Mouse (Mus musculus): ENCODE measurements at regions not wholly inside any gene's neighbourhood (a gene's known extent, or its start where the extent isn't known, plus 50 kb on each side); places are given as distances from the start of the nearest gene placed in this dataset.

- H3K27me3 ChIP-seq (ENCODE audit: control insufficient read depth, insufficient read depth, low read length), result no peaks in the 10 kb centered on the region
- no peak overlapping the region for H3K4me2 ChIP-seq (replicated peaks; ENCODE audit: low read depth, low read length)
- H3K9me3 ChIP-seq (ENCODE audit: control insufficient read depth, low read length), result no peaks in the 10 kb centered on the region
- H3K36me3 ChIP-seq (ENCODE audit: control insufficient read depth, insufficient read depth, low read length), result no peaks in the 10 kb centered on the region
- WGBS, result 66% methylated on average over 4 of the region's 4 CpGs
- ATAC-seq (ENCODE audit: low FRiP score) (no peak), DNase-seq (ENCODE audit: low spot score) (no peak)
- no peak overlapping the region for H3K9ac ChIP-seq (ENCODE audit: low read depth, low read length)
- no peaks in the 10 kb centered on the region for H3K4me1 ChIP-seq (replicated peaks; ENCODE audit: control insufficient read depth, insufficient read depth, low read length)
- H3K4me3 ChIP-seq (ENCODE audit: low read depth, low read length), result no peak overlapping the region
- H3K27ac ChIP-seq (ENCODE audit: low read depth, low read length), result no peak overlapping the region
Measured at GRCm38 (mm10) chr19:25856344-25856743, 184.1 kb downstream of the Dmrt2 start.

DNA sequence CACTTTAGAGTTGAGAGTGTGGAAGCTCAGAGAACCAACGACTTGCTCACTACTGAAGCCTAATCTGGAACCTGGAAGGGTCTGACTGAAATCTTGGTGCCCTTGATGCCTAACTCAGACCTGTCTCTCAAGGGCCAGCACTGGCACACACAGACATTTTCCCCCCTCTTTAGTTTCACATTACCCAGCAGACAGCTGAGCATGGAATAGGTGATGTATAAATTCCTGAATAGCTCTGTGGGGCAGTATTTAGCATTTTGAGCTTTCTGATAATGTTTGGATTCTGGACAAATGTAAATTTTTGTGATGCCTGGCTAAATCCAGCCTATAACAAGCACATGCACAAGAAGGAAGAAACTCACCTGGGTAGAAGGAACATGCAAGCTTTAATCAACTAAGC lies 191.1 kb downstream of the Dmrt2 start:
- Histone ChIP-seq H3K4me2 (replicated peaks; ENCODE audit: low read depth, low read length) (no peak overlapping the region), H3K4me3 (ENCODE audit: low read depth, low read length) (no peak overlapping the region), H3K9ac (ENCODE audit: low read depth, low read length) (no peak overlapping the region), H3K27me3 (ENCODE audit: control insufficient read depth, insufficient read depth, low read length) (no peaks in the 10 kb centered on the region), H3K9me3 (ENCODE audit: control insufficient read depth, low read length) (no peaks in the 10 kb centered on the region), H3K27ac (ENCODE audit: low read depth, low read length) (no peak overlapping the region), H3K4me1 (replicated peaks; ENCODE audit: control insufficient read depth, insufficient read depth, low read length) (no peaks in the 10 kb centered on the region), H3K36me3 (ENCODE audit: control insufficient read depth, insufficient read depth, low read length) (no peaks in the 10 kb centered on the region)
- ATAC-seq (ENCODE audit: low FRiP score), result no peak
- 55% methylated on average over 1 of the region's 1 CpGs for WGBS
- no peak for DNase-seq (ENCODE audit: low spot score)

DNA sequence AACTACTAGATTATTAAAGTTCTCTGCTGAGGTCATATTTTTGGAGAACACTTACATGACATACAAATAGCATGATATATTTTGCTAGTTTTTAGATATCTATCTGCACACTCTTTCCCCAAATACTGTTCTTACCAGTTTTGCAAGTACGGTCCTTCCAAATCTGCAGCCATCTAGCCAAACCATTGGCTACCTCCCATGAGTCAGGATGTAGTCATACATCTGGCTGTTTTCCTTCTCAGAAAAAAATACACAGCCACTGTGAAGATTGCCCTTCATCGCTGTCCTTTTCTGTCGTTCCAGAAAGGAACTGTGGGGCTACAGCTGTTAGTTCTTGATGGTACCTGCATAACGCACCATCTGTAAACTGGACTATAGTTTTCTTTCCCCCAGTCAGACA lies 234.5 kb downstream of the Dmrt2 start:
- Histone ChIP-seq H3K4me3 (ENCODE audit: low read depth, low read length) (no peak overlapping the region), H3K4me2 (replicated peaks; ENCODE audit: low read depth, low read length) (no peak overlapping the region), H3K9ac (ENCODE audit: low read depth, low read length) (no peak overlapping the region), H3K9me3 (ENCODE audit: control insufficient read depth, low read length) (no peaks in the 10 kb centered on the region), H3K27ac (ENCODE audit: low read depth, low read length) (no peak overlapping the region), H3K36me3 (ENCODE audit: control insufficient read depth, insufficient read depth, low read length) (no peaks in the 10 kb centered on the region), H3K27me3 (ENCODE audit: control insufficient read depth, insufficient read depth, low read length) (no peaks in the 10 kb centered on the region), H3K4me1 (replicated peaks; ENCODE audit: control insufficient read depth, insufficient read depth, low read length) (no peaks in the 10 kb centered on the region)
- DNase-seq (ENCODE audit: low spot score) (no peak), ATAC-seq (ENCODE audit: low FRiP score) (no peak)
- 94% methylated on average over 4 of the region's 4 CpGs for WGBS

GRCm38 (mm10) chr19:25922052-25922451 lies 249.8 kb downstream of the Dmrt2 start:
- ATAC-seq (ENCODE audit: low FRiP score) (no peak), DNase-seq (ENCODE audit: low spot score) (no peak)
- H3K4me1 ChIP-seq (replicated peaks; ENCODE audit: control insufficient read depth, insufficient read depth, low read length), result no peaks in the 10 kb centered on the region; the same call in 1 of the 2 replicates
- no peak overlapping the region for H3K4me3 ChIP-seq (ENCODE audit: low read depth, low read length)
- H3K36me3 ChIP-seq (ENCODE audit: control insufficient read depth, insufficient read depth, low read length), result no peaks in the 10 kb centered on the region
- H3K27me3 ChIP-seq (ENCODE audit: control insufficient read depth, insufficient read depth, low read length), result no peaks in the 10 kb centered on the region
- no peak overlapping the region for H3K27ac ChIP-seq (ENCODE audit: low read depth, low read length)
- H3K4me2 ChIP-seq (replicated peaks; ENCODE audit: low read depth, low read length), result no peak overlapping the region
- no peaks in the 10 kb centered on the region for H3K9me3 ChIP-seq (ENCODE audit: control insufficient read depth, low read length)
- no peak overlapping the region for H3K9ac ChIP-seq (ENCODE audit: low read depth, low read length)

DNA sequence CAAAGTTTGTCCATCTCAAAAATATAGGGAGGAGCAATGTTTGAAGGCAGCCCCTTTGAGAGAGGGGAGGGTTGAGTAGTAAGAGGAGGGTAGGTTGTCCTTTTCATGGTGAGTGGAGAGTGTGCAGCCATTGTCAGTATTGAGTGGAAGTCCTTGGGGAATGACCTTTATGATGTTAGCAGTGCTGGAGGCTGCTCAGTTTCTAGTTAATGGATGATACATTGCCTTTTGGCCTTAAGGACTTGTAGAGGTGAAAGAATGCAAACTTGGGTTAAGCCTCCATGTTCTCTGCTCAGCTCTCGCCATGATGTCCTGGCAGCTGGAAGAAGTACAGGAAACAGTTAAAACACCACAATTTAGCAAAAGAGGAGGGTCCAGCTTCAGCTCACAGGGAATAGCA lies 250.6 kb downstream of the Dmrt2 start:
- ATAC-seq (ENCODE audit: low FRiP score), result no peak
- H3K27ac ChIP-seq (ENCODE audit: low read depth, low read length), result no peak overlapping the region
- DNase-seq (ENCODE audit: low spot score), result no peak
- no peak overlapping the region for H3K4me3 ChIP-seq (ENCODE audit: low read depth, low read length)
- no peaks in the 10 kb centered on the region for H3K27me3 ChIP-seq (ENCODE audit: control insufficient read depth, insufficient read depth, low read length)
- no peaks in the 10 kb centered on the region for H3K9me3 ChIP-seq (ENCODE audit: control insufficient read depth, low read length)
- H3K36me3 ChIP-seq (ENCODE audit: control insufficient read depth, insufficient read depth, low read length), result no peaks in the 10 kb centered on the region
- no peak overlapping the region for H3K9ac ChIP-seq (ENCODE audit: low read depth, low read length)
- no peak overlapping the region for H3K4me2 ChIP-seq (replicated peaks; ENCODE audit: low read depth, low read length)
- no peaks in the 10 kb centered on the region; the same call in 1 of the 2 replicates for H3K4me1 ChIP-seq (replicated peaks; ENCODE audit: control insufficient read depth, insufficient read depth, low read length)
- 90% methylated on average over 1 of the region's 1 CpGs for WGBS

- peak; percentile 23 for DNase-seq (ENCODE audit: low spot score)
- no peak overlapping the region for H3K4me2 ChIP-seq (replicated peaks; ENCODE audit: low read depth, low read length)
- no peaks in the 10 kb centered on the region for H3K27me3 ChIP-seq (ENCODE audit: control insufficient read depth, insufficient read depth, low read length)
- WGBS, result 41% methylated on average over 10 of the region's 10 CpGs
- H3K9ac ChIP-seq (ENCODE audit: low read depth, low read length), result no peak overlapping the region
- H3K4me1 ChIP-seq (replicated peaks; ENCODE audit: control insufficient read depth, insufficient read depth, low read length), result no peaks in the 10 kb centered on the region; the same call in 1 of the 2 replicates
- peak; percentile 40 for ATAC-seq (ENCODE audit: low FRiP score)
- no peak overlapping the region for H3K27ac ChIP-seq (ENCODE audit: low read depth, low read length)
- no peaks in the 10 kb centered on the region for H3K36me3 ChIP-seq (ENCODE audit: control insufficient read depth, insufficient read depth, low read length)
- H3K9me3 ChIP-seq (ENCODE audit: control insufficient read depth, low read length), result no peaks in the 10 kb centered on the region
- no peak overlapping the region for H3K4me3 ChIP-seq (ENCODE audit: low read depth, low read length)
Measured at GRCm38 (mm10) chr19:25923727-25924384, 251.6 kb downstream of the Dmrt2 start.

- Histone ChIP-seq H3K9me3 (ENCODE audit: control insufficient read depth, low read length) (no peaks in the 10 kb centered on the region), H3K27me3 (ENCODE audit: control insufficient read depth, insufficient read depth, low read length) (no peaks in the 10 kb centered on the region), H3K27ac (ENCODE audit: low read depth, low read length) (no peak overlapping the region), H3K36me3 (ENCODE audit: control insufficient read depth, insufficient read depth, low read length) (no peaks in the 10 kb centered on the region), H3K4me1 (replicated peaks; ENCODE audit: control insufficient read depth, insufficient read depth, low read length) (no peaks in the 10 kb centered on the region; the same call in 1 of the 2 replicates), H3K4me3 (ENCODE audit: low read depth, low read length) (no peak overlapping the region), H3K4me2 (replicated peaks; ENCODE audit: low read depth, low read length) (no peak overlapping the region), H3K9ac (ENCODE audit: low read depth, low read length) (no peak overlapping the region)
- DNase-seq (ENCODE audit: low spot score) (no peak), ATAC-seq (ENCODE audit: low FRiP score) (no peak)
- WGBS, result 57% methylated on average over 5 of the region's 5 CpGs
Measured at GRCm38 (mm10) chr19:25924385-25924769, 252.2 kb downstream of the Dmrt2 start.

- Histone ChIP-seq H3K27ac (ENCODE audit: low read depth, low read length) (no peak overlapping the region), H3K4me3 (ENCODE audit: low read depth, low read length) (no peak overlapping the region), H3K27me3 (ENCODE audit: control insufficient read depth, insufficient read depth, low read length) (no peaks in the 10 kb centered on the region), H3K4me1 (replicated peaks; ENCODE audit: control insufficient read depth, insufficient read depth, low read length) (no peaks in the 10 kb centered on the region; the same call in 1 of the 2 replicates), H3K9ac (ENCODE audit: low read depth, low read length) (no peak overlapping the region), H3K9me3 (ENCODE audit: control insufficient read depth, low read length) (no peaks in the 10 kb centered on the region), H3K36me3 (ENCODE audit: control insufficient read depth, insufficient read depth, low read length) (no peaks in the 10 kb centered on the region), H3K4me2 (replicated peaks; ENCODE audit: low read depth, low read length) (no peak overlapping the region)
- ATAC-seq (ENCODE audit: low FRiP score) (no peak), DNase-seq (ENCODE audit: low spot score) (no peak)
- 65% methylated on average over 9 of the region's 9 CpGs for WGBS
Measured at GRCm38 (mm10) chr19:25927220-25927619, 255.0 kb downstream of the Dmrt2 start.

DNA sequence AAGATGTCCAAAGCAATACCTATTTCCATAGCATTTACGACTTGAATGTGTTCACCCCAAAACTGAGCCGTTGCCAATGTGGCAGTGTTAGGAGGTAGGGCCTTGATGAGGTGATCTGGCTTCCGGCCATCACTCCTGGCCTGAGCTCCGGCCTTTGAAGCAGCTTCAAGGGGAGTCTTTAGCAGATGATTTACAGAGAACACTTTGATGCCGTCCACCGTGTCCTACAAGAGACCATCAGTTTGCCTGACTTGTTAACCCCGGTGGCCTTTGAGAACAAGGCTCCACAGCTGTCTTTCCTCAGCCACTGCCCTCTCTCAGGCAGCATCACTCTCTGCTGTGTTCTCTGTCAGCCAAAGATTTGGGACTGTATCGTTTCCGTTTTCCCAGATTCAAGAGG lies 265.1 kb downstream of the Dmrt2 start:
- Histone ChIP-seq H3K36me3 (ENCODE audit: control insufficient read depth, insufficient read depth, low read length) (no peaks in the 10 kb centered on the region), H3K27ac (ENCODE audit: low read depth, low read length) (no peak overlapping the region), H3K9ac (ENCODE audit: low read depth, low read length) (no peak overlapping the region), H3K9me3 (ENCODE audit: control insufficient read depth, low read length) (no peaks in the 10 kb centered on the region), H3K4me2 (replicated peaks; ENCODE audit: low read depth, low read length) (no peak overlapping the region), H3K4me3 (ENCODE audit: low read depth, low read length) (no peak overlapping the region), H3K27me3 (ENCODE audit: control insufficient read depth, insufficient read depth, low read length) (no peaks in the 10 kb centered on the region), H3K4me1 (replicated peaks; ENCODE audit: control insufficient read depth, insufficient read depth, low read length) (no peaks in the 10 kb centered on the region)
- ATAC-seq (ENCODE audit: low FRiP score) (no peak), DNase-seq (ENCODE audit: low spot score) (no peak)
- 60% methylated on average over 9 of the region's 9 CpGs for WGBS
